Mouse (Mus musculus) midbrain, embryonic 11.5 days (tissue): ENCODE measurements at regions not wholly inside any gene's neighbourhood (a gene's known extent, or its start where the extent isn't known, plus 50 kb on each side); places are given as distances from the start of the nearest gene placed in this dataset.

ENCODE experiments used
- ATAC-seq: fragments of 200-750 bp; cut with Nextera tagmentation; 2 replicates; pipeline ENCODE4 v1.8.0; 2017; ENCODE audit warnings: moderate TSS enrichment, moderate library complexity; ENCODE audit not compliant: low FRiP score
- DNase-seq: peaks from one replicate; pipeline ENCODE4 v3.0.0; 2015; ENCODE audit warnings: low spot score; ENCODE audit errors: missing footprints
- H3K27ac ChIP-seq: fragments of 300-500 bp; sonication (generic); 2 replicates; pipeline ENCODE4 v1.5.1; 2014; ENCODE audit warnings: low read depth, low read length
- H3K27me3 ChIP-seq: fragments of 300-500 bp; sonication (generic); 2 replicates; pipeline ENCODE4 v1.6.1; 2014; ENCODE audit warnings: mild to moderate bottlenecking, low read length, moderate library complexity, mixed read lengths; ENCODE audit not compliant: control insufficient read depth, insufficient read depth
- H3K36me3 ChIP-seq: fragments of 300-500 bp; sonication (generic); 2 replicates; pipeline ENCODE4 v1.6.1; 2014; ENCODE audit warnings: mild to moderate bottlenecking, low read length, moderate library complexity, mixed read lengths; ENCODE audit not compliant: control insufficient read depth, insufficient read depth
- H3K4me1 ChIP-seq: fragments of 300-500 bp; sonication (generic); 2 replicates; pipeline ENCODE4 v1.6.1; 2014; ENCODE audit warnings: low read length; ENCODE audit not compliant: control insufficient read depth, insufficient read depth
- H3K4me2 ChIP-seq: fragments of 300-500 bp; sonication (generic); 2 replicates; pipeline ENCODE4 v1.6.1; 2014; ENCODE audit warnings: mild to moderate bottlenecking, moderate library complexity
- H3K4me3 ChIP-seq: fragments of 300-500 bp; sonication (generic); 2 replicates; pipeline ENCODE4 v1.5.1; 2014; ENCODE audit warnings: low read depth, low read length
- H3K9ac ChIP-seq: fragments of 300-500 bp; sonication (generic); 2 replicates; pipeline ENCODE4 v1.6.1; 2014; ENCODE audit warnings: low read length
- H3K9me3 ChIP-seq: fragments of 300-500 bp; sonication (generic); 2 replicates; pipeline ENCODE4 v1.6.1; 2016; ENCODE audit warnings: low read length; ENCODE audit not compliant: control insufficient read depth
- WGBS: fragments of 180-500 bp; shearing (Covaris S2); extraction: QIAGEN DNeasy Blood & Tissue Kit; methylation state at CpG from one replicate; pipeline ENCODE4 v1.1.7; 2014; 5-methylcytosine and 5-hydroxymethylcytosine counted together

GRCm38 (mm10) chr1:125174725-125175124 is 260.8 kb downstream of the Actr3 start:
- Histone ChIP-seq H3K4me2 (no peak overlapping the region), H3K4me1 (no peaks in the 10 kb centered on the region), H3K9ac (no peak overlapping the region), H3K27me3 (no peaks in the 10 kb centered on the region), H3K36me3 (no peaks in the 10 kb centered on the region), H3K9me3 (no peaks in the 10 kb centered on the region), H3K27ac (no peak overlapping the region), H3K4me3 (no peak overlapping the region)
- 93% methylated on average over 13 of the region's 13 CpGs for WGBS
- DNase-seq (no peak), ATAC-seq (no peak)

- no peak overlapping the region for H3K4me2 ChIP-seq
- no peak overlapping the region for H3K9ac ChIP-seq
- DNase-seq (no peak), ATAC-seq (no peak)
- no peaks in the 10 kb centered on the region for H3K9me3 ChIP-seq
- H3K27ac ChIP-seq, result no peak overlapping the region
- H3K4me3 ChIP-seq, result no peak overlapping the region
- no peaks in the 10 kb centered on the region for H3K36me3 ChIP-seq
- WGBS, result 68% methylated on average over 1 of the region's 1 CpGs
- no peaks in the 10 kb centered on the region for H3K27me3 ChIP-seq
- no peaks in the 10 kb centered on the region for H3K4me1 ChIP-seq
Measured at GRCm38 (mm10) chr1:125172474-125172873, 263.1 kb downstream of the Actr3 start.

GRCm38 (mm10) chr1:125165226-125165625 is 270.3 kb downstream of the Actr3 start:
- Histone ChIP-seq H3K27me3 (no peaks in the 10 kb centered on the region), H3K4me2 (no peak overlapping the region), H3K36me3 (no peaks in the 10 kb centered on the region), H3K27ac (no peak overlapping the region), H3K9ac (no peak overlapping the region), H3K4me1 (no peaks in the 10 kb centered on the region), H3K9me3 (no peaks in the 10 kb centered on the region), H3K4me3 (no peak overlapping the region)
- DNase-seq, result no peak
- WGBS, result 88% methylated on average over 1 of the region's 1 CpGs
- no peak for ATAC-seq

- Histone ChIP-seq H3K27me3 (no peaks in the 10 kb centered on the region), H3K9me3 (no peaks in the 10 kb centered on the region), H3K4me1 (no peaks in the 10 kb centered on the region), H3K4me2 (no peak overlapping the region), H3K9ac (no peak overlapping the region), H3K27ac (no peak overlapping the region), H3K4me3 (no peak overlapping the region), H3K36me3 (no peaks in the 10 kb centered on the region)
- DNase-seq, result no peak
- 88% methylated on average over 4 of the region's 4 CpGs for WGBS
- ATAC-seq, result no peak
Measured at GRCm38 (mm10) chr1:125158481-125158880, 277.0 kb downstream of the Actr3 start.

GRCm38 (mm10) chr1:125156093-125156492 is 279.4 kb downstream of the Actr3 start:
- Histone ChIP-seq H3K9me3 (no peaks in the 10 kb centered on the region), H3K4me1 (no peaks in the 10 kb centered on the region), H3K4me2 (no peak overlapping the region), H3K36me3 (no peaks in the 10 kb centered on the region), H3K9ac (no peak overlapping the region), H3K4me3 (no peak overlapping the region), H3K27ac (no peak overlapping the region), H3K27me3 (no peaks in the 10 kb centered on the region)
- DNase-seq (no peak), ATAC-seq (no peak)
- 89% methylated on average over 2 of the region's 2 CpGs for WGBS

GRCm38 (mm10) chr1:125149817-125150216 is 285.7 kb downstream of the Actr3 start:
- H3K4me2 ChIP-seq, result no peak overlapping the region
- no peaks in the 10 kb centered on the region for H3K4me1 ChIP-seq
- H3K36me3 ChIP-seq, result no peaks in the 10 kb centered on the region
- no peak overlapping the region for H3K4me3 ChIP-seq
- no peak overlapping the region for H3K9ac ChIP-seq
- no peak overlapping the region for H3K27ac ChIP-seq
- H3K9me3 ChIP-seq, result no peaks in the 10 kb centered on the region
- no peaks in the 10 kb centered on the region for H3K27me3 ChIP-seq
- ATAC-seq (no peak), DNase-seq (no peak)

GRCm38 (mm10) chr1:125123861-125124260 is 311.7 kb downstream of the Actr3 start:
- H3K4me1 ChIP-seq, result no peaks in the 10 kb centered on the region
- ATAC-seq (no peak), DNase-seq (no peak)
- no peak overlapping the region for H3K4me3 ChIP-seq
- H3K36me3 ChIP-seq, result no peaks in the 10 kb centered on the region
- no peak overlapping the region for H3K27ac ChIP-seq
- no peaks in the 10 kb centered on the region for H3K9me3 ChIP-seq
- H3K4me2 ChIP-seq, result no peak overlapping the region
- no peak overlapping the region for H3K9ac ChIP-seq
- WGBS, result 71% methylated on average over 3 of the region's 3 CpGs
- no peaks in the 10 kb centered on the region for H3K27me3 ChIP-seq

- Histone ChIP-seq H3K27ac (no peak overlapping the region), H3K4me3 (no peak overlapping the region), H3K36me3 (no peaks in the 10 kb centered on the region), H3K4me1 (no peaks in the 10 kb centered on the region), H3K9me3 (no peaks in the 10 kb centered on the region), H3K9ac (no peak overlapping the region), H3K4me2 (no peak overlapping the region), H3K27me3 (no peaks in the 10 kb centered on the region)
- ATAC-seq, result no peak
- WGBS, result 74% methylated on average over 2 of the region's 2 CpGs
- DNase-seq, result no peak
Measured at GRCm38 (mm10) chr1:125100596-125100995, 334.9 kb downstream of the Actr3 start.

- ATAC-seq (no peak), DNase-seq (no peak)
- Histone ChIP-seq H3K9ac (no peak overlapping the region), H3K36me3 (no peaks in the 10 kb centered on the region), H3K4me1 (no peaks in the 10 kb centered on the region), H3K4me2 (no peak overlapping the region), H3K9me3 (no peaks in the 10 kb centered on the region), H3K27me3 (no peaks in the 10 kb centered on the region), H3K4me3 (no peak overlapping the region), H3K27ac (no peak overlapping the region)
- 85% methylated on average over 4 of the region's 4 CpGs for WGBS
Measured at GRCm38 (mm10) chr1:125084906-125085305, 350.6 kb downstream of the Actr3 start.
